ENCODE assay signal across 10 mouse cellular contexts in genomic region chr11:101697156-101697861, GRCm38 (mm10). TPM values are rescaled to one million over a fixed set of nuclear protein-coding genes. Genes with fewer than 3 reads are reported as not detected.
A peak's percentile ranks its signal among the peaks of the same experiment; 100 is the strongest.
DNase-seq lines count a peak whose midpoint lies in the region; ATAC-seq and TF ChIP-seq lines count a peak whose summit lies in the region.
"Had no signal": no experiment of that assay in that cellular context is flagged by ENCODE, and none has a peak within 500 bp of the region (broad histone marks: within the 10 kb centered on the region; RNA-seq: fewer than 3 reads in every experiment).

No protein-coding gene starts in this region.

- H3K9ac ChIP-seq in heart, embryonic 12.5 days: no peak overlapping the region
- 0 out of 2 replicates have a peak overlapping the region, but pooled peaks have one; percentile 13 for H3K9ac ChIP-seq in ES-E14 (ENCODE audit: insufficient read depth, low read depth, low read length, poor library complexity, severe bottlenecking)
- no peak overlapping the region for H3K9ac ChIP-seq in forebrain, embryonic 15.5 days (replicated peaks)
- no peak overlapping the region for H3K9ac ChIP-seq in midbrain, embryonic 15.5 days

- in situ Hi-C loops in ES-E14 (cut with MboI; ENCODE audit: low sequenced_read_pairs in 2 of 2, unreplicated experiment in 2 of 2): no loop called here

- no peaks in the 10 kb centered on the region for H3K36me3 ChIP-seq in heart, embryonic 12.5 days
- no peaks in the 10 kb centered on the region for H3K36me3 ChIP-seq in ES-E14 (ENCODE audit: control insufficient read depth, insufficient read depth, low read length, poor library complexity, severe bottlenecking)
- H3K36me3 ChIP-seq in forebrain, embryonic 15.5 days: no peaks in the 10 kb centered on the region
- H3K36me3 ChIP-seq in midbrain, embryonic 15.5 days (replicated peaks): no peaks in the 10 kb centered on the region
- H3K36me3 ChIP-seq: limb, embryonic 13.5 days had no signal

- no peak overlapping the region for H3K4me2 ChIP-seq in heart, embryonic 12.5 days
- H3K4me2 ChIP-seq in forebrain, embryonic 15.5 days (replicated peaks): no peak overlapping the region
- H3K4me2 ChIP-seq in midbrain, embryonic 15.5 days: no peak overlapping the region

- peaks cover 25% of the 10 kb centered on the region for H3K4me1 ChIP-seq in heart, embryonic 12.5 days (replicated peaks)
- H3K4me1 ChIP-seq in ES-E14 (ENCODE audit: control insufficient read depth in 2 of 2, insufficient read depth in 2 of 2, low read length in 2 of 2, poor library complexity in 1 of 2): peaks cover 2 to 10% of the 10 kb centered on the region in 2 experiments; a peak in 1 of 4 replicates
- peaks cover 40% of the 10 kb centered on the region for H3K4me1 ChIP-seq in forebrain, embryonic 15.5 days
- peaks cover 23% of the 10 kb centered on the region for H3K4me1 ChIP-seq in midbrain, embryonic 15.5 days

- H3K4me3 ChIP-seq in heart, embryonic 12.5 days: no peak overlapping the region
- no peak overlapping the region for H3K4me3 ChIP-seq in ES-E14 (ENCODE audit: insufficient read depth in 1 of 2, low read depth in 1 of 2, low read length in 2 of 2, poor library complexity in 1 of 2, severe bottlenecking in 1 of 2)
- H3K4me3 ChIP-seq in forebrain, embryonic 15.5 days: no peak overlapping the region
- no peak overlapping the region for H3K4me3 ChIP-seq in midbrain, embryonic 15.5 days

- no peak overlapping the region for H3K27ac ChIP-seq in heart, embryonic 12.5 days (ENCODE audit: poor library complexity, severe bottlenecking)
- H3K27ac ChIP-seq in ES-E14 (ENCODE audit: insufficient read depth, low read depth, low read length, poor library complexity, severe bottlenecking): peak overlapping the region; percentile 71
- H3K27ac ChIP-seq in forebrain, embryonic 15.5 days (replicated peaks): peak overlapping the region; percentile 95
- peak overlapping the region; percentile 75; the same call in 1 of the 2 replicates for H3K27ac ChIP-seq in midbrain, embryonic 15.5 days
- H3K27ac ChIP-seq: limb, embryonic 13.5 days had no signal

- DNase-seq in heart, postnatal 14 days: no peak
- DNase-seq in ES-E14 (ENCODE audit: low read depth, low spot score): no peak
- no peak for DNase-seq in cerebellum, postnatal 25 days
- no peak for DNase-seq in urinary bladder, postnatal 25 days (ENCODE audit: low spot score)
- no peak for DNase-seq in adrenal gland, adult 2 months
- DNase-seq: heart, postnatal 36 days had no signal

- no peaks in the 10 kb centered on the region for H3K9me3 ChIP-seq in heart, embryonic 12.5 days (replicated peaks)
- H3K9me3 ChIP-seq in ES-E14 (ENCODE audit: control insufficient read depth, insufficient read depth, low read depth, low read length): no peaks in the 10 kb centered on the region
- H3K9me3 ChIP-seq in forebrain, embryonic 15.5 days: no peaks in the 10 kb centered on the region
- H3K9me3 ChIP-seq in midbrain, embryonic 15.5 days: no peaks in the 10 kb centered on the region
- H3K9me3 ChIP-seq: limb, embryonic 13.5 days had no signal

- 84% methylated on average over 9 of the region's 9 CpGs for WGBS in heart, embryonic 12.5 days
- 94% methylated on average over 9 of the region's 9 CpGs for WGBS in forebrain, embryonic 15.5 days
- 95% methylated on average over 9 of the region's 9 CpGs for WGBS in midbrain, embryonic 15.5 days

- intact Hi-C loops in heart, postnatal 14 days (cut with DNase I): no loop called here

- H3K27me3 ChIP-seq in heart, embryonic 12.5 days (replicated peaks): no peaks in the 10 kb centered on the region
- no peaks in the 10 kb centered on the region for H3K27me3 ChIP-seq in forebrain, embryonic 15.5 days
- no peaks in the 10 kb centered on the region for H3K27me3 ChIP-seq in midbrain, embryonic 15.5 days (replicated peaks)
- H3K27me3 ChIP-seq: limb, embryonic 13.5 days had no signal

- peak; percentile 74 for ATAC-seq in heart, embryonic 12.5 days (ENCODE audit: insufficient number of reproducible peaks, low FRiP score)
- ATAC-seq in forebrain, embryonic 15.5 days (replicated peaks): no peak
- ATAC-seq in midbrain, embryonic 15.5 days (replicated peaks): no peak

TF ChIP-seq in ES-E14, 5 proteins besides CTCF, POLR2A, EP300 and RAD21:
- TF ChIP-seq ZC3H11A (IDR thresholded peaks at IDR 0.05; ENCODE audit: borderline replicate concordance, low read depth, low read length) (no peak), CHD2 (IDR thresholded peaks at IDR 0.05; ENCODE audit: low read depth, low read length) (no peak), ZNF384 (IDR thresholded peaks at IDR 0.05; ENCODE audit: low read depth, low read length) (no peak), HCFC1 (IDR thresholded peaks at IDR 0.05; ENCODE audit: borderline replicate concordance, insufficient read depth, low read length) (no peak), MAFK (IDR thresholded peaks at IDR 0.05; ENCODE audit: insufficient read depth, low read depth, low read length) (no peak)

RNA-seq across cellular contexts. Expression of gene Arl4d, which starts 32.0 kb away (rescaled TPM):
- 10.0 and 10.3 TPM in 2 replicates for polyA plus RNA-seq in heart, embryonic 12.5 days (2016; fragmentation: Nextera tagmentation; extraction: Ambion mirVana)
- total RNA-seq in heart, postnatal 14 days (2021): 10 to 100 TPM; 28.6 to 29.6 TPM
- total RNA-seq in ES-E14 (2012; rRNA removed): 11.2 and 13.8 TPM in 2 replicates
- 45.8 TPM in 2 replicates for polyA plus RNA-seq in forebrain, embryonic 15.5 days (2015; fragmentation: Nextera tagmentation; extraction: Ambion mirVana)
- 5.0 and 7.8 TPM in 2 replicates for polyA plus RNA-seq in midbrain, embryonic 15.5 days (2015; fragmentation: Nextera tagmentation; extraction: Ambion mirVana)
- total RNA-seq in adrenal gland, adult 2 months (2021): 10 to 100 TPM; 10.8 to 16.6 TPM
- 4.0 and 4.8 TPM in 2 replicates for polyA plus RNA-seq in adrenal gland, adult 2 months (2012; rRNA removed)

RNA-seq across cellular contexts. Expression of gene Dhx8, which starts 35.4 kb away (rescaled TPM):
- 25.8 and 26.5 TPM in 2 replicates for polyA plus RNA-seq in heart, embryonic 12.5 days (2016; fragmentation: Nextera tagmentation; extraction: Ambion mirVana)
- total RNA-seq in heart, postnatal 14 days (2021): 10 to 100 TPM; 17.8 to 19.9 TPM
- 43.6 and 51.7 TPM in 2 replicates for total RNA-seq in ES-E14 (2012; rRNA removed)
- 39.3 and 40.0 TPM in 2 replicates for polyA plus RNA-seq in forebrain, embryonic 15.5 days (2015; fragmentation: Nextera tagmentation; extraction: Ambion mirVana)
- polyA plus RNA-seq in midbrain, embryonic 15.5 days (2015; fragmentation: Nextera tagmentation; extraction: Ambion mirVana): 31.1 and 33.9 TPM in 2 replicates
- 10 to 100 TPM; 25.0 to 28.6 TPM for total RNA-seq in adrenal gland, adult 2 months (2021)
- 4.9 and 5.8 TPM in 2 replicates for polyA plus RNA-seq in adrenal gland, adult 2 months (2012; rRNA removed)
